Mouse (Mus musculus) stomach, postnatal 0 days (tissue): Measurements from ENCODE around the gene Lrrc61.

Source experiments
- CTCF ChIP-seq: IDR thresholded peaks from 2 replicates; pipeline ENCODE4 v1.5.1; 2016; ENCODE audit warnings: antibody characterized with exemption, low read depth, mild to moderate bottlenecking, moderate library complexity
- EP300 ChIP-seq: optimal IDR thresholded peaks from 2 replicates; pipeline ENCODE3; 2016; ENCODE audit warnings: antibody characterized with exemption

DNA sequence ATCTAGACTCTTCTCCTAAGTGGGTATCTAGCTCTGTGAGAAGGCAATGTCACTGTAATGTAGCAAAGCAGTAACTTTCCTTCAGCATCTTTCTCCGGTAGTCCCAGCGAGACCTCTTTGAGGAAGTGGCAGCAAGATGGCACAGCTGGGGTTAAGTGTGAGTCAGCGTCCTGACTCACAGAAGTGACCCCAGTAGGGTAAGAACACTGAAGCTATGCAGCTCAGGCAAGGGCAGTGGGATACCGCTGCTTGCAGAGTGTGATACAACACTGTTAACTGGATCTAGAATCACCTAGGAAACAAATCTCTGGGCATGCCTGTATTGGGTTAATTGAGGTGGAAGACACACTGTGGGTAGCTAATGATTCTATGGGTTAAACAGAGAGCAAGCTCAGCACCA, 18.5 kb upstream of the Lrrc61 start:
- no peak for TF ChIP-seq CTCF
- TF ChIP-seq EP300: no peak
